Mouse (Mus musculus): ENCODE data around the gene Cfap61. TPM values are rescaled to one million over a fixed set of nuclear protein-coding genes. Genes with fewer than 3 reads are reported as not detected.
A peak's percentile ranks its signal among the peaks of the same experiment; 100 is the strongest.

Cfap61 gene
- polyA plus RNA-seq, 1 experiment from 2014 or later: 3.4 TPM

GRCm38 (mm10) chr2:146226484-146226883, 291.9 kb downstream of the Cfap61 start:
- ATAC-seq (ENCODE audit: insufficient number of reproducible peaks, low FRiP score, low TSS enrichment, low read depth): no peak
- H3K4me3 ChIP-seq (replicated peaks): no peak overlapping the region
- 5% methylated on average over 9 of the region's 9 CpGs for WGBS

GRCm38 (mm10) chr2:146227646-146228045, 293.1 kb downstream of the Cfap61 start:
- Histone ChIP-seq H3K4me1 (peaks cover 10% of the 10 kb centered on the region), H3K27ac (replicated peaks) (no peak overlapping the region), H3K36me3 (no peaks in the 10 kb centered on the region), H3K4me3 (replicated peaks) (no peak overlapping the region), H3K9ac (no peak overlapping the region), H3K9me3 (replicated peaks) (no peaks in the 10 kb centered on the region), H3K27me3 (peaks cover 64% of the 10 kb centered on the region), H3K4me2 (replicated peaks) (no peak overlapping the region)
- ATAC-seq (ENCODE audit: insufficient number of reproducible peaks, low FRiP score, low TSS enrichment, low read depth): no peak
- whole genome bisulfite sequencing: 55% methylated on average over 3 of the region's 3 CpGs

More at GRCm38 (mm10) chr2:146226484-146226883, 291.9 kb downstream of the Cfap61 start:
- H3K27ac ChIP-seq (replicated peaks): no peak overlapping the region
- H3K4me2 ChIP-seq (replicated peaks): no peak overlapping the region
- no peak overlapping the region for H3K9ac ChIP-seq
- no peaks in the 10 kb centered on the region for H3K9me3 ChIP-seq (replicated peaks)
- H3K4me1 ChIP-seq: peaks cover 22% of the 10 kb centered on the region
- no peaks in the 10 kb centered on the region for H3K36me3 ChIP-seq
- peaks cover 75% of the 10 kb centered on the region for H3K27me3 ChIP-seq

- 51% methylated on average over 2 of the region's 2 CpGs for WGBS
- no peak for ATAC-seq (ENCODE audit: insufficient number of reproducible peaks, low FRiP score, low TSS enrichment, low read depth)
- H3K9me3 ChIP-seq (replicated peaks): no peaks in the 10 kb centered on the region
- no peak overlapping the region for H3K27ac ChIP-seq (replicated peaks)
- H3K4me1 ChIP-seq: peaks cover 2% of the 10 kb centered on the region
- H3K4me2 ChIP-seq (replicated peaks): no peak overlapping the region
- peaks cover 56% of the 10 kb centered on the region for H3K27me3 ChIP-seq
- no peak overlapping the region for H3K4me3 ChIP-seq (replicated peaks)
- H3K36me3 ChIP-seq: no peaks in the 10 kb centered on the region
- H3K9ac ChIP-seq: no peak overlapping the region
These were observed 293.9 kb downstream of the Cfap61 start for GRCm38 (mm10) chr2:146228435-146228834.

GRCm38 (mm10) chr2:146231485-146231884, 296.9 kb downstream of the Cfap61 start:
- no peaks in the 10 kb centered on the region for H3K9me3 ChIP-seq (replicated peaks)
- peaks cover 27% of the 10 kb centered on the region for H3K27me3 ChIP-seq
- no peak overlapping the region for H3K27ac ChIP-seq (replicated peaks)
- no peak overlapping the region for H3K4me3 ChIP-seq (replicated peaks)
- no peak overlapping the region for H3K9ac ChIP-seq
- no peaks in the 10 kb centered on the region for H3K4me1 ChIP-seq
- ATAC-seq (ENCODE audit: insufficient number of reproducible peaks, low FRiP score, low TSS enrichment, low read depth): no peak
- no peaks in the 10 kb centered on the region for H3K36me3 ChIP-seq
- H3K4me2 ChIP-seq (replicated peaks): no peak overlapping the region
- 57% methylated on average over 2 of the region's 2 CpGs for WGBS

- Histone ChIP-seq H3K9me3 (replicated peaks) (no peaks in the 10 kb centered on the region), H3K36me3 (no peaks in the 10 kb centered on the region), H3K27ac (replicated peaks) (no peak overlapping the region), H3K27me3 (no peaks in the 10 kb centered on the region), H3K4me3 (replicated peaks) (no peak overlapping the region), H3K9ac (no peak overlapping the region), H3K4me1 (no peaks in the 10 kb centered on the region), H3K4me2 (replicated peaks) (no peak overlapping the region)
- 87% methylated on average over 4 of the region's 4 CpGs for WGBS
- no peak for ATAC-seq (ENCODE audit: insufficient number of reproducible peaks, low FRiP score, low TSS enrichment, low read depth)
These were observed 304.7 kb downstream of the Cfap61 start for GRCm38 (mm10) chr2:146239196-146239747.

GRCm38 (mm10) chr2:146244049-146244448, 309.5 kb downstream of the Cfap61 start:
- H3K27ac ChIP-seq (replicated peaks): no peak overlapping the region
- H3K9ac ChIP-seq: no peak overlapping the region
- WGBS: 96% methylated on average over 2 of the region's 2 CpGs
- no peaks in the 10 kb centered on the region for H3K36me3 ChIP-seq
- H3K4me1 ChIP-seq: 0 out of 2 replicates have a peak, but pooled peaks cover 5% of the 10 kb centered on the region
- no peak for ATAC-seq (ENCODE audit: insufficient number of reproducible peaks, low FRiP score, low TSS enrichment, low read depth)
- no peaks in the 10 kb centered on the region for H3K9me3 ChIP-seq (replicated peaks)
- no peak overlapping the region for H3K4me3 ChIP-seq (replicated peaks)
- H3K4me2 ChIP-seq (replicated peaks): no peak overlapping the region
- no peaks in the 10 kb centered on the region for H3K27me3 ChIP-seq

GRCm38 (mm10) chr2:146245401-146245800, 310.8 kb downstream of the Cfap61 start:
- H3K4me3 ChIP-seq (replicated peaks): no peak overlapping the region
- no peaks in the 10 kb centered on the region for H3K9me3 ChIP-seq (replicated peaks)
- WGBS: 40% methylated on average over 7 of the region's 7 CpGs
- no peaks in the 10 kb centered on the region for H3K27me3 ChIP-seq
- H3K4me1 ChIP-seq: 0 out of 2 replicates have a peak, but pooled peaks cover 5% of the 10 kb centered on the region
- H3K27ac ChIP-seq (replicated peaks): no peak overlapping the region
- H3K4me2 ChIP-seq (replicated peaks): no peak overlapping the region
- ATAC-seq (ENCODE audit: insufficient number of reproducible peaks, low FRiP score, low TSS enrichment, low read depth): 0 out of 2 replicates have a peak, but pooled peaks have one; percentile 35
- no peak overlapping the region for H3K9ac ChIP-seq
- H3K36me3 ChIP-seq: no peaks in the 10 kb centered on the region

GRCm38 (mm10) chr2:146246409-146247075, 312.0 kb downstream of the Cfap61 start:
- Histone ChIP-seq H3K4me2 (replicated peaks) (no peak overlapping the region), H3K9ac (no peak overlapping the region), H3K27ac (replicated peaks) (no peak overlapping the region), H3K27me3 (no peaks in the 10 kb centered on the region), H3K36me3 (no peaks in the 10 kb centered on the region), H3K9me3 (replicated peaks) (no peaks in the 10 kb centered on the region), H3K4me1 (0 out of 2 replicates have a peak, but pooled peaks cover 5% of the 10 kb centered on the region), H3K4me3 (replicated peaks) (no peak overlapping the region)
- WGBS: 69% methylated on average over 4 of the region's 4 CpGs
- no peak for ATAC-seq (ENCODE audit: insufficient number of reproducible peaks, low FRiP score, low TSS enrichment, low read depth)

GRCm38 (mm10) chr2:146247576-146247975, 313.0 kb downstream of the Cfap61 start:
- Histone ChIP-seq H3K4me3 (replicated peaks) (no peak overlapping the region), H3K9ac (no peak overlapping the region), H3K36me3 (no peaks in the 10 kb centered on the region), H3K27ac (replicated peaks) (no peak overlapping the region), H3K9me3 (replicated peaks) (no peaks in the 10 kb centered on the region), H3K4me1 (0 out of 2 replicates have a peak, but pooled peaks cover 5% of the 10 kb centered on the region), H3K4me2 (replicated peaks) (no peak overlapping the region), H3K27me3 (no peaks in the 10 kb centered on the region)
- WGBS: 39% methylated on average over 6 of the region's 6 CpGs
- no peak for ATAC-seq (ENCODE audit: insufficient number of reproducible peaks, low FRiP score, low TSS enrichment, low read depth)

GRCm38 (mm10) chr2:146249033-146249432, 314.4 kb downstream of the Cfap61 start:
- no peak overlapping the region for H3K9ac ChIP-seq
- H3K27ac ChIP-seq (replicated peaks): no peak overlapping the region
- ATAC-seq (ENCODE audit: insufficient number of reproducible peaks, low FRiP score, low TSS enrichment, low read depth): no peak
- 0 out of 2 replicates have a peak, but pooled peaks cover 5% of the 10 kb centered on the region for H3K4me1 ChIP-seq
- no peaks in the 10 kb centered on the region for H3K27me3 ChIP-seq
- H3K9me3 ChIP-seq (replicated peaks): no peaks in the 10 kb centered on the region
- WGBS: 76% methylated on average over 7 of the region's 7 CpGs
- H3K4me2 ChIP-seq (replicated peaks): no peak overlapping the region
- no peak overlapping the region for H3K4me3 ChIP-seq (replicated peaks)
- H3K36me3 ChIP-seq: no peaks in the 10 kb centered on the region

GRCm38 (mm10) chr2:146250236-146250904, 315.8 kb downstream of the Cfap61 start:
- H3K27ac ChIP-seq (replicated peaks): no peak overlapping the region
- 0 out of 2 replicates have a peak, but pooled peaks cover 3% of the 10 kb centered on the region for H3K4me1 ChIP-seq

More at GRCm38 (mm10) chr2:146250236-146250904, 315.8 kb downstream of the Cfap61 start:
- H3K36me3 ChIP-seq: no peaks in the 10 kb centered on the region
- H3K4me2 ChIP-seq (replicated peaks): no peak overlapping the region
- no peaks in the 10 kb centered on the region for H3K9me3 ChIP-seq (replicated peaks)
- no peak overlapping the region for H3K4me3 ChIP-seq (replicated peaks)
- no peak overlapping the region for H3K9ac ChIP-seq
- H3K27me3 ChIP-seq: no peaks in the 10 kb centered on the region
- 74% methylated on average over 6 of the region's 6 CpGs for WGBS
- no peak for ATAC-seq (ENCODE audit: insufficient number of reproducible peaks, low FRiP score, low TSS enrichment, low read depth)
